Mouse (Mus musculus): ENCODE results near the gene Zbtb8b.
A peak's percentile ranks its signal among the peaks of the same experiment; 100 is the strongest.
"Not testable (repeated sequence)": the region's sequence is repeated elsewhere in the genome, so short reads cannot be mapped to it uniquely, and the experiment has no call there.

Gene Zbtb8b

DNA sequence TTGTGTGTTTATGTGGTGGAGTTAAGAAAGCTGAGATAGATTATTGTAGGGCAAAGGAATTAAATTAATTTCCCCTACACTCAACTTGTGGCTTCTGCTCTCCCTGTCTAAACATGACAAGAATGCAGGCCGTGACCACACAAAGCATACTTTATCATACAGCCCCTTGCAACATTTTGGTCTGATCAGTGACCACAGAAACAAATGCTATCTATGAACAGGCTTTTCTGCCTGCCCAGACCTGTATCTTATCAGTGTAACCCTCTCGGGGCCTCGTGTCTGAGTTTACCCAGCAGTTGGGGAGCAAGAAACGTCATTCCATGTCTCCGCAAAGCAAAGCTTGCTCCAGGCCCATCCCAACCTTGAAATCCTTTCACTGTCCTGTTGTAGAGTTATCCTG is 24.2 kb downstream of the Zbtb8b start:
- no peak for DNase-seq (ENCODE audit: low read depth, low spot score)

DNA sequence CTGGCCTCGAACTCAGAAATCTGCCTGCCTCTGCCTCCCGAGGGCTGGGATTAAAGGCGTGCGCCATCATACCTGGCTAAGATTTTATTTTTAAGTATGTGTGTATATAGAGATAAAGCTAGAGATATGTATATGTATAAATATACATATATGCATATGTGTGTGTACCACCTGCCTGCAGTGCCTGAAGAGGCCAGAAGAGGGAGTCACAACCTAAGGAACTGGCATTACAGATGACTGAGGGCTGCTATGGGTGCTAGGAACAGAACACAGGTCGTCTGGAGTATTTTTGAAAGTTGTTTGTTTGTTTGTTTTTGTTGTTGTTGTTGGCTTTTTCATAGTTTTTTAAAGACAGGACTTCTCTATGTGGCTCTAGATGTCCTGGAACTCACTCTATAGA is 24.8 kb downstream of the Zbtb8b start:
- peak; percentile 36 for DNase-seq (ENCODE audit: low read depth, low spot score)

DNA sequence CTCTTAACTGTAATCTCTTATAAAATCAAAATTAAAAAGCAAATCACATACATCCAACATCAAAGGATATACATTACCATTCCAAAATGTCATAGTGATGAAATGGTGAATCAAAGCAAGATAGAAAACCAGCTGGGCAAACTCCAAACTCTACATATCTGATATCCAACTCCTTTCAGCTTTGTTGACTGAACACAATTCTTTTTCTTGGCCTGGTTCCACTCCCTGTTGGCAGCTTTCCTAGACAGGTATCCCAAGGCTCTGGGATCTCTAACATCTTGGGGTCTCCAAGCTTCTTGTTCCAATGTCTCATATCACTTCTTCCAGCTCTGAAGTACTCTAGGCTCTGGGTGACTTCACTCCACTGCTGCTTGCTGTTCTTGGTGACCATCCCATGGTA is 29.7 kb downstream of the Zbtb8b start:
- DNase-seq (ENCODE audit: low read depth, low spot score): no peak

DNA sequence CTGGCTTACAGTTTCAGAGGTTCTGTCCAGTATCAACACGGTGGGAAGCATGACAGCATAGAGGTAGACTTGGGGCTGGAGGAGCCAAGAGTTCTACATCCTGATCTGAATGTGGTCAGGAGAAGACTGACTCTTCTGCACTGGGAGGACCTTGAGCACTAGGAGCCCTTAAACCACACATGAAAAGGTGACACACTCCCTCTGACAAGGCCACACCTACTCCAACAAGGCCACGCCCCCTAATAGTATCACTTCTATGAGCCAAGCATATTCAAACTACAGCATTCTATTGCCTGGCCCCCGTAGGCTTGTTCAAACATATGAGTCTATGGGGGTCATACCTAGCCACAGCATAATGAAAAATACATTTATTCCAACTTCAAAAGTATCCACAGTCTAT is 30.1 kb downstream of the Zbtb8b start:
- not testable (repeated sequence) for DNase-seq (ENCODE audit: low read depth, low spot score)

DNA sequence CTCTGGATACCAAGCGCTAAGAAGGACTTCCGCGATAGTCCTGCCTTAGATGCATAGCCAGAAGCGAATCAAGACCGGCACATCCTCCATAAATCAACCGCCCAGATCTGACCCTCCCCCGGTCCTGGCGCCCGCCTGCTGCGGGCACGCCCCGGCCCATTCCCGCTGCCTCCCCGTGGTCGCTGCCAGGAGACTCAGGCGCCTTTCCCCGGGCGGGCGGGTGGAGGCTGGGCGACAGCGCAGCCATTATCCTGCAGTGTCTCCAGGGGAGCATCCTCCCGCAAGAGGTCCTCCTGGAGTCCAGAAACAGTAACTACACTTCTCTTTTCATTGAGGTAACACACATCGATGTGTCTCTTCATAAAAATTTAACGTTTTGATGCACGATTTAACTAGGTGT is 34.2 kb downstream of the Zbtb8b start:
- peak; percentile 77 for DNase-seq (ENCODE audit: low read depth, low spot score)

DNA sequence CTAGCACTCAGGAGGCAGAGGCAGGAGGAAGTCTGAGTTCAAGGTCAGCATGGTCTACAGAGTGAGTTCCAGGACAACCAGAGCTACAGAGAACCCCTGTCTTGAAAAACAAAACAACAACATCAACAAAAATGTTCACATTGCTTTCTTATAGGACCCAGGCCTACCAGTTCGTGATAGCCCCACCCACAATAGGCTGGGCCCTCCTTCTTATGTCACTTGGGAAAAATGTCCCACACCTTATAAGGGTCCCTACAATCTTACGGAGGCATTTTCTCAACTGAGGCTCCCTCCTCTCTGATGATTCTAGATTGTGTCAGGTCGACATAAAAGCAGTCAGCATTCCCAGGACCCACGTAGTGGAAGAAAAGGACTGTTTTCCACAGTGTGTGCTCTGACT is 40.8 kb downstream of the Zbtb8b start:
- peak; percentile 69 for DNase-seq (ENCODE audit: low read depth, low spot score)

DNA sequence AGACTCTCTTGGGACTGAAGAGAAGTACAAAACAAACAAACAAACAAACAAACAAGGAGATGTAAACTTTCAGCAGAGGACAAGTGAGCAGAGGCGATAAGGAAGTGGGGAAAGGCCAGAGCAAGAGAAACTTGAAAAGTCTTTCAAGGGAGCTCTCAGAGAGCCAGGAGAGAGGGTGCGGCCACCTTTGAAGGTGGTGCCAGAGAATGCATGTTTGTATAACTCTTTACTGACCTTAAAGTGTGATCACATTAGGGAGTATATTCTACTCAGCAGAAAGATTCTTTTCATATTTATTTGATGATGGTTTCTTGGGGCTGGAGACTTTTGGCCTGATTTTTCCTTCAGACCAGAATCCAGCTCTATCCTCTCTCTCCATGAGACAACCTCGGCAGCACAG is 43.7 kb downstream of the Zbtb8b start:
- DNase-seq (ENCODE audit: low read depth, low spot score): no peak

DNA sequence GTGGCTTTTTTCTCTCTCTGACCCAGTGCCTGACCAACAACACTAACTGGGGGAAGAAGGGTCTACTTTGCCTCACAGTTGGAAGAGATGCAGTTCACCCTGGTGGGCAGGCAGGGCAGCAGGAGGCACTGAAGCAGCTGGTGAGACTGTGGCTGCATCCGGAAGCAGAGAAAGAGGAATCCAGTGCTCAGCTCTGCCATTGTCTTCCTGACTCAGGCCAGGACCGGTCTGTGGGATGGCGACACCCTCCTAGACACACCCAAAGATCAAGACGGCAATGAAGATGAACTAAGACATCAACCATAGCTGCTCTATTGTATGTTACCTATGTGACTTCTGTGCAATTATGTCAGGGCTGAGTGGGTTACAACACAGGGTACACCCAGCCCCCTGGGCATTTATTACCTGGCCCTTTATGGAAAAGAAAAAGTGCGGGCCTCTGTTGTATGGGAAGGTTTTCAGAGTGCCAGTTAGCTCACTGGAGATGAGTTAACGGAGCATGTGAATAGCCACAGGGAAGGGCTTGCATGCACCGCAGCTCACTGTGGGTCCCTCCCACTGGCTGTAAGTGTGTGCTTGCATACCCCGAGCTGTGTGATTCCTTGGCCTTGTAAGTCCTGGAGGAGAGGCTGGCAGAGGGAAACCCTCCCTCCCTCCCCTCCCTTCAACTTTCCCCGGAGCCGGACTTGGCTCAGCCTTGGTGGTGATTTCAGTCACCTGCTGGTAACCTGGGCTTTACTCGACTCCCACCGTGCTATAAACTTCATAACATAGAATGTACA is 46.4 kb downstream of the Zbtb8b start:
- peak; percentile 84 for DNase-seq (ENCODE audit: low read depth, low spot score)

DNA sequence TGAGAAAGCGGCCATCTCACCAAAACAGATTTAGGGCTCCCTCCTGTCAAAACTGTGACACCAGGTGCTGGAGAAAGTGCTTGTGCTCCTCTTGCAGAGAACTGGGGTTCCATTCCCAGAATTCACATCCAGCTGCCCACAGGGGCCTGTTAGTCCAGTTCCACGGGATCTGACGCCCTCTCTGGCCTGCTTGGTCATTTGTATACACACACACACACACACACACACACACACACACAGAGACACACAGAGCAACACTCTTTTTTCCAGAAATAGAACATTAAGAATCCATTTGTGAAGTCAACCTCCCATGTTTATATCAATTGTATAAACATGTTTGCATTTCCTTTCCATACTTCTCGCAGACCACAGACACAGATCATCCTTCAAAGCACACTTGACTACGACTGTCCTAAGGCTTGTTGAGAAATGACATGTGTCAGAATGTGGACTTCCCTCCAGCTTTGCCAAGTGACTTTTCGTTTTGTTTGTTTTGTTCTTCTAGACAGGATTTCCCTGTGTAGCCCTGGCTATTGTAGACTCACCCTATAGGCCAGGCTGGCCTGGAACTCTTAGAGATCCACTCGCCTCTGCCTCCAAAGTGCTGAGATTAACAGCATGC is 49.6 kb downstream of the Zbtb8b start:
- DNase-seq (ENCODE audit: low read depth, low spot score): no peak

DNA sequence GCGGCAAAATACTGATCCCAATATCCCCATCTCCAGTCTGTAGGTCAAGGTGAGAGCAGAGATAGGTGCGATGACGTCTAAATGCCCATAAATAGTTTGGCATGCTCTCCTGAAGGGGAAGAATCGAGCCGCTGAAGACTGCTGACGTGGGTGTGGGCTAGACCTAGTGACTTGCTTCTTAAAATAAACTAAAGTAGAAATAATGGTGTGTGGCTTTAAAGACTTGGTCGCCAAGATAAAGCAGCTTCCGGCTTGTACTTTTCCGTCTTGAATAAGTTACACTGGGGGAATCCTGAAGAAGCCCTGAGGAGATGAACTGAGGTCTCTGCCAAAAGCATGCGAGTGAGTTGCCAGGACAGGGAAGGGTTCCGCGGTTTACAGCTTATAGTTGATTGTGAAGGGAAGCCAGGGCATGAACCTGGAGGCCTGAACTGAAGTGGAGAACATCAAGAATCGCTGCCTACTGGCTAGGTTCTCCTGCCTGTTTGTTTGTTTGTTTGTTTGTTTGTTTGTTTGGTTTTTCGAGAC is 50.4 kb downstream of the Zbtb8b start:
- DNase-seq (ENCODE audit: low read depth, low spot score): no peak

DNA sequence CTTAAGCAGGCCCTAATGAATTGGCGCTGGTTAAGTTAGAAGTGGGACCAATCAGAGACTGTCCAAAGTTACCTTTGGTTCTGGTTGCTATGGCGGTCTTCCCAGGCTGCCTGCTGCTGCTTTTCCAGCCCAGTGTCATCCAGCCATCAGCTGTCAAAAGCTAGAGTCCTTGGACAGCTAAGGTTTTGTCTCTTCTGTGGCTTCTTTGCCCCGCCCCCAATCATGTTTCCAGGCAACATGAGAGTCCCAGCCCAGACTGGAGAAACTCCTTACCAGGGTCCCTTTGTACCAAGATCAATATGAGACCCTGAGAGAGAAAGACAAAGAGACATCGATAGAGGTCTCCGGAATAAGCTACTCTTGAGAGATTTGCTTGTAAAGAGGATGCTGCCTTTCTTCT is 52.2 kb downstream of the Zbtb8b start:
- DNase-seq (ENCODE audit: low read depth, low spot score): peak; percentile 61

DNA sequence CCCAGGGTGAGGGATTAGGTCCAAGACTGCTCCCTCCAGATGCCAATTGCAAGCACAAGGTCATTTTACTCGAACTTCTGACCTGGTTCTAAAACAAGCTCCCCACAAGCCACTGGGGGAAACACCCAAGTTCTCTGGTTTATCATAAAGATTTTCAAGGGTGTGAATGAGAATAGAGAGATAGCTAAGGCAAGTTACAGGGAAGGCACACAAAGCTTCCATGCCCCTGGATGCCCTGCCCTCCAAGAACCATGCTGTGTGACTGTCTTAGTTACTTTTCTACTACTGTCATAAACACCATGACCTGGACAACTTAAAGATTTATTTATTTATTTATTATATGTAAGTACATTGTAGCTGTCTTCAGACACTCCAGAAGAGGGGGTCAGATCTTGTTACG is 53.7 kb downstream of the Zbtb8b start:
- no peak for DNase-seq (ENCODE audit: low read depth, low spot score)

DNA sequence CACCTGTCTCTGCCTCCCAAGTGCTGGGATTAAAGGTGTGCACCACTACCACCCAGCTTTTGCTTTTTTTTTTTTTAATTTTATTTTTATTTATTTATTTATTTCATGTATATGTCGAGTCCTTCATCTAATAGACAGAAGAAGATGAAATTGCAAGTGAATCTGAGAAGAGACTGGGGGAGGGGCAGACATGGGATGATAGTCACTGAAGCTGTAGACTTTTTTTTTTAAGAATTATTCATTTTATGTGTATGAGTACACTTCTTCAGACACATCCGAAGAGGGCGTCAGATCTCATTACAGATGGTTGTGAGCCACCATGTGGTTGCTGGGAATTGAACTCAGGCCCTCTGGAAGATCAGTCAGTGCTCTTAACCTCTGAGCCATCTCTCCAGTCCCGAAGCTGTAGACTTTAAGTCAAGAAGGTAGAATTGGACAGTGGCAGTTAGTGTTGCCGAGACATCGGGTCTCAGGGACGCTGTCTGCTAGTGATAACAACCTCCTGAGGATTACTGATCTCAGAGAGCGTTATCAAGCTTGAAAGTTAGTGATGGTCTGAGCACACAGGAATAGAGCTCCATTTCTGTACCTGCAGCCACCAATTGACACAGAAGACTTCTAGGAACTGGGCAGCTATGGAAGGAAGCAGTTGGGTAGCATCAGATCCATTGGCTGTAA is 54.2 kb downstream of the Zbtb8b start:
- no peak for DNase-seq (ENCODE audit: low read depth, low spot score)

DNA sequence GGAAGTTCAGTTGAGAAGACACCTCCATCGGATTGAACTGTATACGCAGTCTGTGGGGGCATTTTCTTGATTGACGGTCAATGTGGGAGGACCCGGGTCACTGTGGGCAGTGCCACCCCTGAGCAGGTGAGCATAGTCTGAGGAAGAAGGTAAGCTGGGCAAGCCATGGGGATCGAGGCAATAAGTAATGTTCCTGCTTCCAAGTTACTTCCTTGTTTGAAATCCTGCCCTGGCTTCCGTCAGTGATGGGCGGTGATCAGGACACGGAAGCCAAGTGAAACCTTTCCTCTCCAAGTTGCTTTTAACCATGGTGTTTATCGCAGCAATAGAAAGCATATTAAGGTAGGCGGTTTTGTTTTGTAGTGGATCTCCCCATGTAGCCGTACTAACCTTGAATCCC is 55.0 kb downstream of the Zbtb8b start:
- no peak for DNase-seq (ENCODE audit: low read depth, low spot score)

DNA sequence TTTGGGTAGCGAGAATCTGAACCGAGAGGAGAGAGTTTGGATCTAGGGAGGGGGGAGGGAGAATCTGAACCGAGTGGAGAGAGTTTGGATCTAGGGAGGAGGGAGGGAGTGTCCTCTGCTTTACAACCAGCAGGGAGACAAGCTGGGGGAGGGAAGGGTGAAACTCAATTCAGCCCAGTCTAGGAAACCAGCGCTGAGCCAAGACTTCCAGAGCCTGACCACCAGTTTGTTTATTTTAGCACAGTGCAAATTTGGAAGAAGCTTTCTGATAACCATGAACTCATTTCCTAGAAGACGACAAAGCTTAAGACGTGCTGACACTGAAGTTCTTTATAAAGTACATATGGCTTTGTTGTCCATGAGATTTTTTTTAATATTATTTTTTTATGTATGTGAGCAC is 56.2 kb downstream of the Zbtb8b start:
- DNase-seq (ENCODE audit: low read depth, low spot score): no peak

DNA sequence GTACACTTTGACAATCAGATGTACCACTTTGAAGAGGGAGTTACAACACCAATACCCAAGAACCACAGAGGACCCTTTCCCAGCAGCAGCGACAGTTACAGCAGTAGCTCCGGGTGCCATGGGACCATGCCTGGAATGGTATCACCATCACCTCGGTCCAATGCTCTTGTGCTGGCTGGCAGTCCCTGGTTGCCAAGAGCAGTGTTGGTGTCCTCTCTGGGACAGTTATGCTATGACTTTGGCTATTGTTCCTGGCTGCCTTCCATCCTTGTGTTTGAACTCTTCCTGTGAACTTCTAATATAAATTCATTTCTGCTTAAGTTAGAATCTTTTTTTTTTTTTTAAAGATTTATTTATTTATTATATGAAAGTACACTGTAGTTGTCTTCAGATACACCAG is 57.1 kb downstream of the Zbtb8b start:
- DNase-seq (ENCODE audit: low read depth, low spot score): no peak

DNA sequence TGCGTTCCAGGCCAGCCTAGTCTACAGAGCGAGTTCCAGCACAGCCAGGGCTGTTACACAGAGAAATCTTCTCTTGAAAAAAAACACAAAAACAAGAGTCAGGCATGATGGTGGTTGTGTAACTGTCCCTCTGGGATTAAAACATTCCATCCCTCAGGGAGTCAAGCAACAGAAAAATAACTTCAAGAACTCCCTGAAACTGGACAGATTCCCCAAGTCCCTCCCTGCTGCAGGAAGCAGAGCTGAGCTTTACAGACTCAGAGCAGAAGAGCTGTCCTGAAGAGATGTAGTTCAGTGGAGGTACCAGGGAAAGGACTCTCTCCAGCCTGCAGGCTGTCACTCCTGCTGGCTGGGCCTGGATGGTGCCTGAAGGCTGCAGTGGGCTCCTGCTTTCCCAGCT is 58.2 kb downstream of the Zbtb8b start:
- DNase-seq (ENCODE audit: low read depth, low spot score): no peak

DNA sequence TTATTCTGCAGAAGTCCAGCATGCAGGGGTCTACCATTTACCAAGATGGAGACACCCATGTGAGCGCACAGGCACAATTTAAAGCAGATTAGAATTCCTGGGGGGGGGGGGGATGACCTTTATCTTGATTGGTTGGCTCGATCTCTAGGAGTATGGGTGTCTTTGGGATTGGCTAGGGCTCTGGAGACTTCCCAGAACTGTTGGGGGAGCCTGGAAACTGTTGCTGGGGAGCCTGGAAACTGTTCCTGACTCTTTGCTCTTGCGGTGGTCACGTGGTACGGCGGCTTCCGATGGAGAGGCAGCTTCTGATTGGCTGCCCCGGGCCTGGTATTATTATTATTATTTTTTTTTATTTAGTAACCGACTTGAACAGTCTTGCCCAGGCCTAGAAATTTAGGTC is 58.6 kb downstream of the Zbtb8b start:
- DNase-seq (ENCODE audit: low read depth, low spot score): peak; percentile 96

DNA sequence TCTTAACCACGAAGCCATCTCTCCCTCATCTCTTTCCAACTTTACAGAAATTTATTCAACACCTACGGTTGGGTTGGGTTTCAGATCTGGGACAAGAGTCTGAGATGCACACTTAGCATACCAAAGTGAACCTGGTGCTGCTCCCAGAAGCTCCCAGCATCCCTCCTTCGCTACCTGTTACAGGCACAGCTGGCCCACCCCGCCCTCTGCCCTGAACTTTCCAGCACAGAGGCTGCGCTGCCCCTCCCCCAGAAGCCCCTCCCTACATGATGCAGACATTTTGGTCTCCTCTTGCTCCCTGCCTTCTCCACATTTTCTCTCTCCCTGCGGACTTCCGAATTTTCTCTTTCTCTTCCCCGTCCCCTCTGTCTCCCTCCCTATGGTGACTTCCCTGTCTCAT is 59.5 kb downstream of the Zbtb8b start:
- DNase-seq (ENCODE audit: low read depth, low spot score): peak; percentile 93

DNA sequence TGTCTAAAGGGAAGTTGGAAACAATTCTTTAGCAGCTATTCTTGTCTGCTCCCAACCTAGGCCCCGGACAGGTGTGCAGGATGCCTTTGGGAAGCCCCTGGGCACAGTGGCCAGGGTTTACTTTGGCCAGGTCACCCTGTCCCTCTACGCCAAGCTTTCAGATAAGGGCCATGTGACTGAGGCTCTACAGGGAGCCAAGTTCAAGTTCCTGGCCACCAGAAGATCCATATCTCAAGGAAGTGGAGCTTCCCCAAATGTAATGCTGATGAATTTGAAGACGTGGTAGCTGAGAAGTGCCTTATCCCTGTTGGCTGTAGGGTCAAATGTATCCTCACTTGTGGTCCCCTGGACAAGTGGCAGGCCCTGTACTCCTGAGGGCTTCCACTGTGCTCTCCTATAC is 60.8 kb downstream of the Zbtb8b start:
- no peak for DNase-seq (ENCODE audit: low read depth, low spot score)

DNA sequence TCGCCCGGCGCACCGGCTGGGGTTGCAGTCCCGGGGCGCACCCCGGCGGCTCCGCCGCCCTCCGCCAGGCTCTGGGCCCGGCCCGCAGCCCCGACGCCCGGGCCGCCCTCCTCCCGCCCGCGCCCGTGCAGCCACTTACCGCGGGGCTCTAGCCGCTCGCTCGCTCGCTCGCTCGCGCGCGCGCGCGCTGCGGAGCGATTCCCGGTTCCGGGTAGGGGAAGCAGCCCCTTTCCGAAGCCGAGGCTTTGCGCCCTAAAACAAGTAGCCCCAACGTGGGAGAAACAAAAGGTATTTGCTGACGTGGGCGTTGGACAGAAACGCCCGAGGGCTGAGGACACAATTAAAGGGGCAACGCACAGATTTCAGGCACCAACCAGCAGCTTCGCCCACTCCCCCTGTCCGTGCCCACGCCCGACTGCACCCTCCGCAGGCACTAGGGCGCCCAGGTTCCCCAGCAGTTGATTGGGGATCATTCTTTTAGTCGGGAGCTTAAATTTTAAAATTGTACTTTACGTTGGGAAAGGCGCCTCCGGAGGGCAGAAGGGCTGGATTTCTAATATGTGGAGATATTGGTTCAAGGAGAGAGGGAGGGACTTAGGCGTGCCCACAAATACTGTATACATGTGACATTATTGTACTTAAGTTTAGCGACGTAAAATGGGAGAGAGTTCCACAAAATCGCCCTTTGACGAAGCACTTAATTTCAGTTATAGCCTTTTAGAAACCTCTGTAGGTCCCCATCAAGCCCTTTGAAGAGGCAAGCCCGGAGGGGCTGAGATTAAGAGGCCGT is 62.9 kb downstream of the Zbtb8b start, which contains the start of gene Zbtb8a:
Gene Zbtb8a (minus strand): TSS at position 516 of the 790 bp plus-strand sequence.
- peak; percentile 83 for DNase-seq (ENCODE audit: low read depth, low spot score)
